Mouse (Mus musculus): ENCODE measurements around the gene H2-Ke6. TPM values are rescaled to one million over a fixed set of nuclear protein-coding genes. Genes with fewer than 3 reads are reported as not detected.
"Not testable (repeated sequence)": the region's sequence is repeated elsewhere in the genome, so short reads cannot be mapped to it uniquely, and the experiment has no call there.

Gene H2-Ke6
- polyA plus RNA-seq, 1 experiment, result 91.2 TPM

DNA sequence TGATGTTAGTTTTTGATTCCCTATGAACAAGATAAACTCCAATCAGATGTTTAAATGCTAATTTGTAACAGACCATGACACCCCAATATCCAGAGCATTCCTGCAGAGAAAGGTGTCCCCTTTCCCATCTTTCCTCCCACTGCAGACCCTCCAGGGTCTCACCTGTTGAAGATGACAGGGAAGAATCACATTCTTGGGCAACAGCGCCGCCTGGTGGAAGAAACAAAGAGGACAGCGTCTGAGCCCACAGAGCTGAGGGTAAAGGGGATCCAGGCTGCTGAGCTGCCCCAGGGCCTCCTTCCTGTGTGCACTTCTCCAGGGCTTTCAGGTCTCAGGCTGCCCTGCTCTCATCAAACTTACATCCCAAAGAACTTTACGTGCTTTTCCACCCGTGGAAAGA, 24.4 kb downstream of the H2-Ke6 start:
- TF ChIP-seq POLR2A (IDR thresholded peaks at IDR 0.05; ENCODE audit: borderline replicate concordance, extremely low read depth, low read depth, low read length), result no peak
- peak; percentile 62 for TF ChIP-seq CTCF (IDR thresholded peaks at IDR 0.05; ENCODE audit: insufficient read depth, low read length)
- no peak overlapping the region for H3K4me3 ChIP-seq (replicated peaks; ENCODE audit: extremely low read depth, low read depth, low read length)
- peak; percentile 40 for DNase-seq
- peaks cover 4% of the 10 kb centered on the region; the same call in 1 of the 2 replicates for H3K4me1 ChIP-seq (ENCODE audit: control insufficient read depth, insufficient read depth, low read length)
- WGBS, result 2% methylated on average over 5 of the region's 5 CpGs

DNA sequence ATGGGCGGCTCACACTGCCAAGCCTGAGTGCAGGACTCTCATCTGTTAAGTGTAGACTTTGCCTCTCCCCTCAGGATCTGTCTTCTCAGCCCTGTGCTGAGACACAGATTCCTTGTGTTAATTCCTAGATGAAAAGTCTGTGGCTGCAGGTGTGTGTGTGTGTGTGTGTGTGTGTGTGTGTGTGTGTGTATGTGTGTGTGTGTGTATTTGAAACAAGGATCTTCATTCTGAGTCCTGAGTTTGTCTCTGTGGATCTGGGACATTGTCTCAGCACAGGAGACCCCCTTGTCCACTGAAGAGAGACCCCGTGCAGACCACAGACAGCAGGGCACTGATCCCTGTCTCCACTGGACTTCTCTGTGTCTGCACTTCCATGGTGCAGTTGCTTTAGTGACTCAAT, 27.1 kb downstream of the H2-Ke6 start:
- H3K4me3 ChIP-seq (replicated peaks; ENCODE audit: extremely low read depth, low read depth, low read length); H3K4me1 ChIP-seq (ENCODE audit: control insufficient read depth, insufficient read depth, low read length); DNase-seq: not testable (repeated sequence)
- WGBS, result 51% methylated on average over 2 of the region's 2 CpGs

DNA sequence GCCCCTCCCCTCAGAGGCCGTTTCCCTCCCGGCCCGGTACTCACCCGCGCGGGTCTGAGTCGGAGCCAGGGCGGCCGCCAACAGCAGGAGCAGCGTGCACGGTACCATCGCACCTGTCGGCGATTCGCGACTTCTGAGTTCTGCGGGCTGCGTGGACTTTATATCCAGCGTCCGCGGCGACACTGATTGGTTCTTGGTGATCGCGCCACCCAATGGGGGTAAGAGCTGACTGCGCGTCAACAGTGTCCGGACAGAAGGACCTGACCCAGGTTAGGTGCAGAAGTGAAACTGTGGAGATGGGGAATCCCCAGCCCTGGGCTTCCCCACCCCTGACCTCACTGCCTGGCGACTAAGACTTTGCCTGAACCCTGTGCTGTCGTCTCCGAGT, 27.7 kb downstream of the H2-Ke6 start, which contains the start of gene H2-K1:
H2-K1 (minus strand) TSS at position 198 of the 388 bp plus-strand sequence.
- peak; percentile 94 for DNase-seq
- H3K4me3 ChIP-seq (replicated peaks; ENCODE audit: extremely low read depth, low read depth, low read length), result peak within 1 kb of the TSS; percentile 79
- under 1% methylated on average over 30 of the region's 30 CpGs for WGBS
- peak; percentile 100 for TF ChIP-seq POLR2A (IDR thresholded peaks at IDR 0.05; ENCODE audit: borderline replicate concordance, extremely low read depth, low read depth, low read length)
- no peak for TF ChIP-seq CTCF (IDR thresholded peaks at IDR 0.05; ENCODE audit: insufficient read depth, low read length)
- peaks cover 4% of the 10 kb centered on the region; the same call in 1 of the 2 replicates for H3K4me1 ChIP-seq (ENCODE audit: control insufficient read depth, insufficient read depth, low read length)

DNA sequence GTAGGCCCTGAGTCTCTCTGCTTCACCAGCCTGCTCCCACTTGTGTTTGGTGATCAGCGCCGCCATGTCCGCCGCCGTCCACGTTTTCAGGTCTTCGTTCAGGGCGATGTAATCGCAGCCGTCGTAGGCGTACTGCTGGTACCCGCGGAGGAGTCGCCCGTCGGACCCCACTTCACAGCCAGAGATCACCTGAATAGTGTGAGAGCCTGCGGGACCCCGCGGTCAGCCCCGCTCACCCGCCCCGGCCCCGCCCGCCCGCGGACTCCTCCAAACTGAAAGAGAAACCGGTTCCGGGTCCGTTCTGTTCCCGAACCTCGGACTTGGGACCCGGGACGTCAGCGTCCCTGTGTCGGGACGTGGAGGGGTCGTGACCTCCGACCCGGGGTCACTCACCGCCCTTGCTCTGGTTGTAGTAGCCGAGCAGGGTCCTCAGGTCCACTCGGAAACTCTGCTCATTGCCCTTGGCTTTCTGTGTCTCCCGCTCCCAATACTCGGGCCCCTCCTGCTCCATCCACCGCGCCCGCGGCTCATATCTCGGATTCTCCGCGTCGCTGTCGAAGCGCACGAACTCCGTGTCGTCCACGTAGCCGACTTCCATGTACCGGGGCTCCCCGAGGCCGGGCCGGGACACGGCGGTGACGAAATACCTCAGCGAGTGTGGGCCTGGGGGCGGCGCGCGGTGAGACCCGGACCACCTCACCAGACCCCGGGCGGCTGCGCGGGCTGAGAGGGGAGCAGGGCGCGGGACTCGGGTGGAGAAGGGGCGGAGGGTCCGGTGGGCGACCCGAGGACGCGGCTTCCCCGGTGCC, 28.3 kb downstream of the H2-Ke6 start:
- no peak for TF ChIP-seq POLR2A (IDR thresholded peaks at IDR 0.05; ENCODE audit: borderline replicate concordance, extremely low read depth, low read depth, low read length)
- no peak for TF ChIP-seq CTCF (IDR thresholded peaks at IDR 0.05; ENCODE audit: insufficient read depth, low read length)
- peak overlapping the region; percentile 79 for H3K4me3 ChIP-seq (replicated peaks; ENCODE audit: extremely low read depth, low read depth, low read length)
- peaks cover 4% of the 10 kb centered on the region; the same call in 1 of the 2 replicates for H3K4me1 ChIP-seq (ENCODE audit: control insufficient read depth, insufficient read depth, low read length)
- DNase-seq, result peak; percentile 40
- WGBS, result under 1% methylated on average over 87 of the region's 87 CpGs

DNA sequence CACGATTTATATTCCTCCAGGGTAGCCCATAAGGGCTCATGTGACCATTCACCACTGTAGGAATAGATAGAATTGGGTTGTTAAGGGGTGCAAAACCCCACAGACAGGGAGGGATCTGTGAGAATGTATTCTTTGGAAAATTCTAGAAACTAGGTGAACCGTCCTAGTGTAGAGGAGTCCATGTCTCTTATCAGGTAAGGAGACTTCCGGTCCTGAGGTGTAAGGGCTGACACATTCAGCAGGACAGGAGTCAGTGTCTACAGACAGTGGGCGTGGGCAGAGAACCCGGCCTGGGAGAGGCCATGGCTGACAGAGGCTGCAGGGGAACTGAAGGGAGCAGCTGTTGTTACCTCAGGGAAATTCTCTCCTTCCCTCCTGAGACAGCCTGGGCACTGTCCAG, 29.2 kb downstream of the H2-Ke6 start:
- 39% methylated on average over 5 of the region's 5 CpGs for WGBS
- peak overlapping the region; percentile 71 for H3K4me3 ChIP-seq (replicated peaks; ENCODE audit: extremely low read depth, low read depth, low read length)
- not testable (repeated sequence) for DNase-seq; H3K4me1 ChIP-seq (ENCODE audit: control insufficient read depth, insufficient read depth, low read length)

DNA sequence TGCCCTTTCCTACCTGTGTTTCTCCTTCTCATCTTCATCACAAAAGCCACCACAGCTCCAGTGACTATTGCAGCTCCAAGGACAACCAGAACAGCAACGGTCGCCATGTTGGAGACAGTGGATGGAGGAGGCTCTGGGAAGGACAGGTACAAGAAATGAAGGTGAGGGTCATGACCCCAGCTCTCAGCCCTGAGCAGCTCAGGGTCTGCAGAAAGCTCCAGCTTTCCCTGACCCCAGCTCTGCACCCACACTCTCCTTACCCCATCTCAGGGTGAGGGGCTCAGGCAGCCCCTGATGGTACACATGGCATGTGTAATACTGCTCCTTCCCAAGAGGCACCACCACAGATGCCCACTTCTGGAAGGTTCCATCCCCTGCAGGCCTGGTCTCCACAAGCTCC, 30.8 kb downstream of the H2-Ke6 start:
- H3K4me1 ChIP-seq (ENCODE audit: control insufficient read depth, insufficient read depth, low read length); DNase-seq; H3K4me3 ChIP-seq (replicated peaks; ENCODE audit: extremely low read depth, low read depth, low read length): not testable (repeated sequence)
- 96% methylated on average over 2 of the region's 2 CpGs for WGBS

DNA sequence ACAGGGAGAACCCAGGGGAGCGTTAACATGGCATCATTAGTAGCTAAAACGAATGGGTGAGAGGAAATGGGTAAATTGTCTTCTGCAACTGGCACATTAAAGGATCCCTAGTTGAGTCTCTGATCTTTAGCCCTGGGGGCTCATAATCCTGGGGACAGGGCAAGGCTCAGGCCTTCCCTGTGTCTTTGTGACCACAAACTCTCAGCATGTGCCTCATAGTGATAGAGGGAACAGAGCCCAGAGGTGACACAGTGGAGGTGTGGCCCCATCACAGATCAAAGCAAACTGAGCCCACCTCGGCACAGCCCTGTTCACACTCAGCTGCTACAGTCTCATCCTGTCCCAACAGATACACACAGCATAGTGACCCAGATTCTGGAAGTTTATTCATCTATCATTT, 32.2 kb downstream of the H2-Ke6 start:
- no peak overlapping the region for H3K4me3 ChIP-seq (replicated peaks; ENCODE audit: extremely low read depth, low read depth, low read length)
- TF ChIP-seq CTCF (IDR thresholded peaks at IDR 0.05; ENCODE audit: insufficient read depth, low read length) (no peak), POLR2A (IDR thresholded peaks at IDR 0.05; ENCODE audit: borderline replicate concordance, extremely low read depth, low read depth, low read length) (0 out of 2 replicates have a peak, but pooled peaks have one; percentile 27)
- H3K4me1 ChIP-seq (ENCODE audit: control insufficient read depth, insufficient read depth, low read length), result no peaks in the 10 kb centered on the region; the same call in 1 of the 2 replicates
- DNase-seq, result no peak
- 57% methylated on average over 3 of the region's 3 CpGs for WGBS

DNA sequence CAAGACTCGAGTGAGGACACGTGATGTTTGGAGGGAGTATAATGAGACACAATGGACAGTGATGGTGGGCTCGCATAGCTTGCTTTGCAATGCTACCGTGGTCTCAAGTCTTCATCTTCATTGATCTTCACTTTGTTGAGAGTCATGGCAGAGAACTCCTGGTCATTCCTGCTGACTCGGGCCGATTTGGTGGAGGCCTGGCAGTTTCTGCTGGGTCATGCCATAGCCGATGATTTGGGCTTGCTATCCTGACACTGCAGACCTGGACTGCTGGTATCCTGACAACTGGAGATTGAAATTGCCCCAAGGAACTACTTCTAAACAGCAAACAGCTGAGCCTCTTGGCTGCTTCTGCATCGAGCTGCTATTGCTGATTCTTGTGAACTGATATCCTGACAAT, 32.9 kb downstream of the H2-Ke6 start:
- Histone ChIP-seq H3K4me1 (ENCODE audit: control insufficient read depth, insufficient read depth, low read length) (no peaks in the 10 kb centered on the region; the same call in 1 of the 2 replicates), H3K4me3 (replicated peaks; ENCODE audit: extremely low read depth, low read depth, low read length) (no peak overlapping the region)
- WGBS, result 88% methylated on average over 8 of the region's 8 CpGs
- TF ChIP-seq CTCF (IDR thresholded peaks at IDR 0.05; ENCODE audit: insufficient read depth, low read length) (no peak), POLR2A (IDR thresholded peaks at IDR 0.05; ENCODE audit: borderline replicate concordance, extremely low read depth, low read depth, low read length) (no peak)
- DNase-seq, result no peak

DNA sequence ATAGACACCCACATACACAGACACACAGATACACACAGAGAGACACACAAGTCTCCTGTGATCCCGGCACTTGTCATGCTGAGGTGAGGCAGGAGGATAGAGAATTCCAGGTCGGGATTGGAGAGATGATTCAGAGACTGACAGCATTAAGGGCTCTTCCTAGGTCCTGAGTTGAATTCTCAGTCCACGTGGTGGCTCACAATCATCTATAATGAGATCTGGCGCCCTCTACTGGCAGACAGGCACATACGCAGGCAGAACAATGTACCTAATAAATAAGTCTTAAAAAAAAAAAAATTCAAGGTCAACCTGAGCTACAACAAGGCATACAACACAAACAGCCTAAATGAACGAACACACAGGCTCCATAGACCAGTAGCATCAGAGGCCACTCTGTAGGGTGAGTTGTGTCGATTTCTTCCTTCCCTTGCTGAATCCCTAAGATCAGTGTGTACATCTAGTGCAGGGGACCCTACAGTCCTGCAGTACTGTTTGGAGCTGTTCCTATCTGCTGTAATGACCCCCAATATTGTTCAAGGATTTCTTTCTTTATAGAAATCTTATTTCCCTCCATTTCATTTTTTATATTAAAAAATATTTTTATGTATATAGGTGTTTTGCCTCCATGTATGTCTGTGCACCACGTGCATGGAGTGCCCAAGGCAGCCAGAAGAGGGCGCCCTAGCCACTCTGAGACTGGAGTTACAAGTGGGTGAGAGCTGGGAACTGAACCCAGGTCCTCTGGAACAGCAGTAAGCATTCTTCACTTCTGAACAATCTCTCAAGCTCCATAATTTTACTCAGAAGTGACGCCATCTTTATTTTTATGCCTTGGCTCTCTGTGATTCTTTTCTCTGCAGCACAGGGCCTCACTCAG, 35.8 kb downstream of the H2-Ke6 start:
- TF ChIP-seq POLR2A (IDR thresholded peaks at IDR 0.05; ENCODE audit: borderline replicate concordance, extremely low read depth, low read depth, low read length) (no peak), CTCF (IDR thresholded peaks at IDR 0.05; ENCODE audit: insufficient read depth, low read length) (peak; percentile 71)
- WGBS, result 31% methylated on average over 10 of the region's 10 CpGs
- DNase-seq, result peak; percentile 52
- H3K4me1 ChIP-seq (ENCODE audit: control insufficient read depth, insufficient read depth, low read length), result no peaks in the 10 kb centered on the region
- H3K4me3 ChIP-seq (replicated peaks; ENCODE audit: extremely low read depth, low read depth, low read length), result no peak overlapping the region

DNA sequence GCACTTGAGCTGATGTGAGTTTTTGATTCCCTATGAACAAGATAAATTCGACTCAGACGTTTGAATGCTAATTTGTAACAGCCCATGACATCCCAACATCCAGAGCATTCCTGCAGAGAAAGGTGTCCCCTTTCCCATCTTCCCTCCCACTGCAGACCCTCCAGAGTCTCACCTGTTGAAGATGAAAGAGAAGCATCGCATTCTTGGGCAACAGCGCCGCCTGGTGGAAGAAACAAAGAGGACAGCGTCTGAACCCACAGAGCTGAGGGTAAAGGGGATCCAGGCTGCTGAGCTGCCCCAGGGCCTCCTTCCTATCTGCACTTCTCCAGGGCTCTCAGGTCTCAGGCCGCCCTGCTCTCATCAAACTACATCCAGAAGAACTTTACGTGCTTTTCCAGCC, 45.7 kb downstream of the H2-Ke6 start:
- WGBS, result 5% methylated on average over 8 of the region's 8 CpGs
- peak; percentile 68 for TF ChIP-seq CTCF (IDR thresholded peaks at IDR 0.05; ENCODE audit: insufficient read depth, low read length)
- peak; percentile 65 for DNase-seq
- H3K4me3 ChIP-seq (replicated peaks; ENCODE audit: extremely low read depth, low read depth, low read length), result not testable (repeated sequence)
- peaks cover 15% of the 10 kb centered on the region for H3K4me1 ChIP-seq (ENCODE audit: control insufficient read depth, insufficient read depth, low read length)
